Mouse (Mus musculus): ENCODE results near the gene Ankrd34a. TPM values are rescaled to one million over a fixed set of nuclear protein-coding genes. Genes with fewer than 3 reads are reported as not detected.

The Ankrd34a gene
- total and polyA plus RNA-seq, 3 experiments = 0.04 to 0.11 TPM; not detected in 1

GRCm38 (mm10) chr3:96577566-96577965 is 18.9 kb upstream of the Ankrd34a start:
- Histone ChIP-seq H3K79me2 (replicated peaks; ENCODE audit: control insufficient read depth, extremely low read depth, insufficient read depth, poor library complexity, severe bottlenecking) (no peaks in the 10 kb centered on the region), H3K4me1 (ENCODE audit: control insufficient read depth in 1 of 2, insufficient read depth in 2 of 2) (peaks cover 13 to 45% of the 10 kb centered on the region in 2 experiments), H3K36me3 (replicated peaks in 1 of 2; ENCODE audit: control insufficient read depth in 1 of 2, insufficient read depth in 1 of 2, low read length in 1 of 2) (peaks cover 0 to 6% of the 10 kb centered on the region in 2 experiments), H3K9ac (ENCODE audit: insufficient read depth, low read depth) (peak overlapping the region; percentile 86), H3K27ac (ENCODE audit: insufficient read depth, low read depth) (peak overlapping the region; percentile 81), H3K4me3 (replicated peaks in 1 of 3; ENCODE audit: low read depth in 2 of 3, low read length in 2 of 3, poor library complexity in 1 of 3) (peak overlapping the region; percentile 41 to 53 (median 52)), H3K9me3 (replicated peaks; ENCODE audit: low read length) (no peaks in the 10 kb centered on the region), H3K27me3 (replicated peaks) (no peaks in the 10 kb centered on the region), H3K4me2 (ENCODE audit: insufficient read depth, low read depth, poor library complexity, severe bottlenecking) (peak overlapping the region; percentile 59)
- dilution Hi-C loops (cut with MboI; ENCODE audit: extremely low pct_ligation_motif_present, extremely low pct_unique_long_range_greater_than_20kb, low sequenced_read_pairs) (no loop called here), in situ Hi-C loops (cut with MboI; ENCODE audit: low pct_ligation_motif_present, low pct_unique_long_range_greater_than_20kb, low sequenced_read_pairs) (no loop called here)
- no peak for TF ChIP-seq UBTF (IDR thresholded peaks at IDR 0.05; ENCODE audit: low read depth, low read length)
- peak; percentile 4; the same call in 1 of the 2 replicates for TF ChIP-seq SIN3A (IDR thresholded peaks at IDR 0.05; ENCODE audit: low read length)
- TF ChIP-seq MXI1 (IDR thresholded peaks at IDR 0.05; ENCODE audit: low read depth, low read length) = peak; percentile 38; the same call in 1 of the 2 replicates
- TF ChIP-seq EP300 (IDR thresholded peaks at IDR 0.05; ENCODE audit: low read length) = no peak
- TF ChIP-seq USF2 (conservative IDR thresholded peaks at IDR 0.05; ENCODE audit: low read depth, low read length) = no peak
- peak; percentile 40 for DNase-seq (ENCODE audit: extremely low read depth)

GRCm38 (mm10) chr3:96578561-96579238 is 17.7 kb upstream of the Ankrd34a start:
- dilution Hi-C loops (cut with MboI; ENCODE audit: extremely low pct_ligation_motif_present, extremely low pct_unique_long_range_greater_than_20kb, low sequenced_read_pairs) (no loop called here), in situ Hi-C loops (cut with MboI; ENCODE audit: low pct_ligation_motif_present, low pct_unique_long_range_greater_than_20kb, low sequenced_read_pairs) (no loop called here)
- Histone ChIP-seq H3K27ac (ENCODE audit: insufficient read depth, low read depth) (peak overlapping the region; percentile 50), H3K79me2 (replicated peaks; ENCODE audit: control insufficient read depth, extremely low read depth, insufficient read depth, poor library complexity, severe bottlenecking) (no peaks in the 10 kb centered on the region), H3K4me1 (ENCODE audit: control insufficient read depth in 1 of 2, insufficient read depth in 2 of 2) (peaks cover 13 to 45% of the 10 kb centered on the region in 2 experiments), H3K9ac (ENCODE audit: insufficient read depth, low read depth) (peak overlapping the region; percentile 59), H3K4me3 (replicated peaks in 1 of 3; ENCODE audit: low read depth in 2 of 3, low read length in 2 of 3, poor library complexity in 1 of 3) (peak overlapping the region in 1 of 3 experiments; percentile 7), H3K36me3 (replicated peaks in 1 of 2; ENCODE audit: control insufficient read depth in 1 of 2, insufficient read depth in 1 of 2, low read length in 1 of 2) (peaks cover 0 to 6% of the 10 kb centered on the region in 2 experiments), H3K9me3 (replicated peaks; ENCODE audit: low read length) (no peaks in the 10 kb centered on the region), H3K27me3 (replicated peaks) (no peaks in the 10 kb centered on the region), H3K4me2 (ENCODE audit: insufficient read depth, low read depth, poor library complexity, severe bottlenecking) (no peak overlapping the region)
- DNase-seq (ENCODE audit: extremely low read depth) = no peak
- TF ChIP-seq HCFC1 (IDR thresholded peaks at IDR 0.05; ENCODE audit: low read depth, low read length) (no peak), GABPA (IDR thresholded peaks at IDR 0.05; ENCODE audit: insufficient replicate concordance, low read depth, low read length) (no peak)

- H3K27ac ChIP-seq (ENCODE audit: insufficient read depth, low read depth) = peak overlapping the region; percentile 60
Observed at GRCm38 (mm10) chr3:96579239-96579750, 17.1 kb upstream of the Ankrd34a start.

More at GRCm38 (mm10) chr3:96579239-96579750, 17.1 kb upstream of the Ankrd34a start:
- TF ChIP-seq POLR2A (IDR thresholded peaks at IDR 0.05; ENCODE audit: low read depth, low read length) (no peak), CTCF (conservative IDR thresholded peaks at IDR 0.05 in 1 of 2, IDR thresholded peaks at IDR 0.05 in 1 of 2; ENCODE audit: low read depth in 2 of 2, low read length in 2 of 2) (no peak), PAX5 (IDR thresholded peaks at IDR 0.05; ENCODE audit: low read length) (no peak), MYC (IDR thresholded peaks at IDR 0.05; ENCODE audit: low read depth, low read length) (no peak), JUN (IDR thresholded peaks at IDR 0.05; ENCODE audit: insufficient read depth, low read depth, low read length) (no peak), ZNF384 (IDR thresholded peaks at IDR 0.05; ENCODE audit: low read depth, low read length) (peak; percentile 33; the same call in 1 of the 2 replicates), TBP (conservative IDR thresholded peaks at IDR 0.05; ENCODE audit: low read depth, low read length) (no peak), EP300 (IDR thresholded peaks at IDR 0.05; ENCODE audit: low read length) (no peak), USF1 (IDR thresholded peaks at IDR 0.05; ENCODE audit: low read depth, low read length) (no peak), UBTF (IDR thresholded peaks at IDR 0.05; ENCODE audit: low read depth, low read length) (0 out of 2 replicates have a peak, but pooled peaks have one; percentile 0)
- in situ Hi-C loops (cut with MboI; ENCODE audit: low pct_ligation_motif_present, low pct_unique_long_range_greater_than_20kb, low sequenced_read_pairs) (no loop called here), dilution Hi-C loops (cut with MboI; ENCODE audit: extremely low pct_ligation_motif_present, extremely low pct_unique_long_range_greater_than_20kb, low sequenced_read_pairs) (no loop called here)
- no peaks in the 10 kb centered on the region for H3K27me3 ChIP-seq (replicated peaks)
- peaks cover 0 to 6% of the 10 kb centered on the region in 2 experiments for H3K36me3 ChIP-seq (replicated peaks in 1 of 2; ENCODE audit: control insufficient read depth in 1 of 2, insufficient read depth in 1 of 2, low read length in 1 of 2)
- no peak for DNase-seq (ENCODE audit: extremely low read depth)
- peak overlapping the region; percentile 59 for H3K9ac ChIP-seq (ENCODE audit: insufficient read depth, low read depth)
- H3K9me3 ChIP-seq (replicated peaks; ENCODE audit: low read length) = no peaks in the 10 kb centered on the region
- peak overlapping the region in 2 of 3 experiments; percentile 32 to 38 for H3K4me3 ChIP-seq (replicated peaks in 1 of 3; ENCODE audit: low read depth in 2 of 3, low read length in 2 of 3, poor library complexity in 1 of 3)
- H3K4me2 ChIP-seq (ENCODE audit: insufficient read depth, low read depth, poor library complexity, severe bottlenecking) = peak overlapping the region; percentile 53
- H3K79me2 ChIP-seq (replicated peaks; ENCODE audit: control insufficient read depth, extremely low read depth, insufficient read depth, poor library complexity, severe bottlenecking) = no peaks in the 10 kb centered on the region
- H3K4me1 ChIP-seq (ENCODE audit: control insufficient read depth in 1 of 2, insufficient read depth in 2 of 2) = peaks cover 13 to 45% of the 10 kb centered on the region in 2 experiments

Data from CH12.LX (cell line).